20 mouse cellular contexts compared by ENCODE assay signal in genomic region chr12:117016753-117017595, GRCm38 (mm10).
DNase-seq lines count a peak whose midpoint lies in the region; ATAC-seq and TF ChIP-seq lines count a peak whose summit lies in the region.
"Had no signal": no experiment of that assay in that cellular context is flagged by ENCODE, and none has a peak within 500 bp of the region (broad histone marks: within the 10 kb centered on the region; RNA-seq: fewer than 3 reads in every experiment).

No protein-coding gene starts in this region.

- H3K27me3 ChIP-seq in heart, embryonic 10.5 days (ENCODE audit: insufficient read depth, poor library complexity, severe bottlenecking): no peaks in the 10 kb centered on the region
- H3K27me3 ChIP-seq in forebrain, embryonic 16.5 days (replicated peaks; ENCODE audit: control insufficient read depth, insufficient read depth, low read length): no peaks in the 10 kb centered on the region
- no peaks in the 10 kb centered on the region for H3K27me3 ChIP-seq in midbrain, embryonic 14.5 days (ENCODE audit: control insufficient read depth, insufficient read depth, low read length)
- H3K27me3 ChIP-seq: embryonic facial prominence, embryonic 12.5 days had no signal

- peak; percentile 57 for DNase-seq in heart, adult 11 months
- no peak for DNase-seq in heart, embryonic 10.5 days (ENCODE audit: low spot score)
- DNase-seq in brain, embryonic 14.5 days (ENCODE audit: low read depth): peak; percentile 60
- DNase-seq in midbrain, embryonic 14.5 days: peak; percentile 55
- no peak for DNase-seq in retina, embryonic 14.5 days (ENCODE audit: low spot score)
- DNase-seq: cerebellum, adult 8-10 months; gastrocnemius, postnatal 14 days; kidney, adult 11 months; kidney, postnatal 14 days; left cerebral cortex, postnatal 4 days; lung, adult 18-20 months; lung, postnatal 14 days; right cerebral cortex, postnatal 4 days; thymus, postnatal 14 days had no signal

- no peaks in the 10 kb centered on the region for H3K36me3 ChIP-seq in heart, embryonic 10.5 days
- H3K36me3 ChIP-seq in forebrain, embryonic 16.5 days (ENCODE audit: control insufficient read depth, insufficient read depth): no peaks in the 10 kb centered on the region
- H3K36me3 ChIP-seq in midbrain, embryonic 14.5 days (ENCODE audit: control insufficient read depth, insufficient read depth, low read length): no peaks in the 10 kb centered on the region
- H3K36me3 ChIP-seq: embryonic facial prominence, embryonic 12.5 days had no signal

- H3K4me3 ChIP-seq in heart, embryonic 10.5 days: no peak overlapping the region
- H3K4me3 ChIP-seq in forebrain, embryonic 16.5 days (replicated peaks; ENCODE audit: low read length): no peak overlapping the region
- no peak overlapping the region for H3K4me3 ChIP-seq in midbrain, embryonic 14.5 days (replicated peaks; ENCODE audit: low read depth, low read length)
- H3K4me3 ChIP-seq: embryonic facial prominence, embryonic 12.5 days; erythroblast, embryonic 14.5 days had no signal

- 76% methylated on average over 15 of the region's 15 CpGs for WGBS in heart, embryonic 10.5 days
- WGBS in forebrain, embryonic 16.5 days: 30% methylated on average over 15 of the region's 15 CpGs
- 36% methylated on average over 15 of the region's 15 CpGs for WGBS in midbrain, embryonic 14.5 days

- no peak overlapping the region for H3K27ac ChIP-seq in heart, embryonic 10.5 days
- peak overlapping the region; percentile 68 for H3K27ac ChIP-seq in forebrain, embryonic 16.5 days (ENCODE audit: low read length)
- peak overlapping the region; percentile 61 for H3K27ac ChIP-seq in midbrain, embryonic 14.5 days (replicated peaks; ENCODE audit: low read depth, low read length)
- H3K27ac ChIP-seq: embryonic facial prominence, embryonic 12.5 days had no signal

- TF ChIP-seq POLR2A in brain, embryonic 14.5 days (IDR thresholded peaks at IDR 0.05; ENCODE audit: borderline replicate concordance, extremely low read depth, insufficient read depth, insufficient read length, poor library complexity, severe bottlenecking): no peak

- peak overlapping the region; percentile 2; the same call in 1 of the 2 replicates for H3K4me2 ChIP-seq in forebrain, embryonic 16.5 days (ENCODE audit: low read length)
- H3K4me2 ChIP-seq in midbrain, embryonic 14.5 days (ENCODE audit: low read length): no peak overlapping the region
- H3K4me2 ChIP-seq: embryonic facial prominence, embryonic 12.5 days; liver, embryonic 11.5 days had no signal

- TF ChIP-seq CTCF in brain, embryonic 14.5 days (IDR thresholded peaks at IDR 0.05; ENCODE audit: borderline replicate concordance, extremely low read depth, insufficient read depth, insufficient read length): no peak

- H3K9ac ChIP-seq in forebrain, embryonic 16.5 days (replicated peaks; ENCODE audit: low read depth, low read length): no peak overlapping the region
- H3K9ac ChIP-seq in midbrain, embryonic 14.5 days (replicated peaks; ENCODE audit: low read length): no peak overlapping the region
- H3K9ac ChIP-seq: embryonic facial prominence, embryonic 12.5 days had no signal

- peak; percentile 53 for ATAC-seq in forebrain, embryonic 16.5 days
- 0 out of 2 replicates have a peak, but pooled peaks have one; percentile 26 for ATAC-seq in midbrain, embryonic 14.5 days (ENCODE audit: low FRiP score, low TSS enrichment)
- ATAC-seq in frontal cortex, adult (ENCODE audit: low TSS enrichment): no peak
- no peak for ATAC-seq in activated CD4-positive, CD25-positive, alpha-beta regulatory T cell, adult 4 months

- no peaks in the 10 kb centered on the region for H3K9me3 ChIP-seq in heart, embryonic 10.5 days
- no peaks in the 10 kb centered on the region for H3K9me3 ChIP-seq in forebrain, embryonic 16.5 days (ENCODE audit: control insufficient read depth, low read length)
- H3K9me3 ChIP-seq in midbrain, embryonic 14.5 days (ENCODE audit: control insufficient read depth, low read length): no peaks in the 10 kb centered on the region
- H3K9me3 ChIP-seq: embryonic facial prominence, embryonic 12.5 days had no signal

- peaks cover 8% of the 10 kb centered on the region; the same call in 1 of the 2 replicates for H3K4me1 ChIP-seq in heart, embryonic 10.5 days
- peaks cover 9% of the 10 kb centered on the region for H3K4me1 ChIP-seq in forebrain, embryonic 16.5 days (replicated peaks; ENCODE audit: control insufficient read depth, insufficient read depth, low read length)
- peaks cover 20% of the 10 kb centered on the region for H3K4me1 ChIP-seq in midbrain, embryonic 14.5 days (ENCODE audit: control insufficient read depth, insufficient read depth, low read length)
- H3K4me1 ChIP-seq: embryonic facial prominence, embryonic 12.5 days had no signal

Comparison
In these comparisons a context has a peak if more than half of its experiments do, and no peak if none do; other contexts are left out.
1. DNase-seq: peak in heart, adult 11 months (single experiment), brain, embryonic 14.5 days (single experiment) and midbrain, embryonic 14.5 days (single experiment); none in heart, embryonic 10.5 days (single experiment) and retina, embryonic 14.5 days (single experiment).
2. ATAC-seq: peak in forebrain, embryonic 16.5 days (single experiment) and midbrain, embryonic 14.5 days (single experiment); none in frontal cortex, adult (single experiment) and activated CD4-positive, CD25-positive, alpha-beta regulatory T cell, adult 4 months (single experiment).